Mouse (Mus musculus): ENCODE data around the gene Ralgds. TPM values are rescaled to one million over a fixed set of nuclear protein-coding genes. Genes with fewer than 3 reads are reported as not detected.

The Ralgds gene
- polyA plus RNA-seq, 1 experiment from 2014 or later: 86.3 TPM

DNA sequence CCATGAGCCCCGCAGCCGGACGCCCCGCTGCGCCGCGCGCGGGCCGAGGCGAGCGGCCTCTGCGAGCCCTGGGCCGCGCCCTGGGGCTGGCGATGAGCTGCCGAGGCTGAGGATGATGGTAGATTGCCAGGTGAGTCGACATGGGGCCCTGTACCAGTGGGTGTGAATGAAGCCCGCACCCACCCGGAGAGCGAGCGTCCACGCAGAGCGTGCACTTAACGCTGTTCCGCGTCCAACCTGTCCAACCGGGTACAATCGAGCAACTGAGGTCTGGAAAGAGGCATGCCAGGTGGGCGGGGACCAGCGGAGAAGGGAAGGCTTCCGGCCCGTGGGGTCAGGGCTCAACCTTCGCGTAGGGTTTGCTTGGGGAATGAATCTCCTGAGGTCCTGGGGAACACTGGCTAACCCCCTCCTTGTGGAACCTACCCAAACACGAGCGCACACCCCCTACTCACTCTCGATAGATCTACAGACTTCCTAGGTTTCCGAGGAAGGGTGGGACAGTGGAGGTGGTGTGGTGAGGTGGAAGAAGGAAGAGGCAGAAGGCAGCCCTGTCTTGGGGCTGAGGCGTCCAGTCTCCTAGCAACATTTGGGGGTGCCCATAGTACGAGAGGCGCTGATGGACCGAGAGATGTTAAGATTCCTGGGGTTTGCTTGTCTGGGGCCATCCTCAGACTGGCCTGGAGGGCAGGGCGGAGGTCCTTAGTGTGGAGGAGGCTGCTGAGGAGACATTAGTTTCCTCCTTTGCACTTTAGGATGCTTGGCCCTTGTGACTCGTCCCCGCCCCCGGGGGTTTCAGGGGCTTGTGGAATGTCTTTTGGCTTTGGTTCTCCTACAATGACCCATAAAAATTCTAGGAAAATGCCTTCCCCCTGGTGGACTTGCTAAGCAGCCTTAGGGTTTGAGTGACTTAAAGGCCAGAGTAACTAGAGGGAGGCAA is 776 bp downstream of the Ralgds start:
- WGBS: 5% methylated on average over 47 of the region's 47 CpGs
- H3K36me3 ChIP-seq: peaks cover 22% of the 10 kb centered on the region; the same call in 1 of the 2 replicates
- ATAC-seq (ENCODE audit: low read depth): peak; percentile 46
- peak overlapping the region; percentile 93 for H3K27ac ChIP-seq (replicated peaks)
- peaks cover 56% of the 10 kb centered on the region for H3K4me1 ChIP-seq (replicated peaks)
- H3K27me3 ChIP-seq: no peaks in the 10 kb centered on the region
- H3K9me3 ChIP-seq: no peaks in the 10 kb centered on the region
- H3K4me3 ChIP-seq: peak overlapping the region; percentile 92
- H3K4me2 ChIP-seq: peak overlapping the region; percentile 92
- peak overlapping the region; percentile 99 for H3K9ac ChIP-seq

- Histone ChIP-seq H3K9me3 (no peaks in the 10 kb centered on the region), H3K27ac (replicated peaks) (peak overlapping the region; percentile 93), H3K27me3 (no peaks in the 10 kb centered on the region), H3K4me1 (replicated peaks) (peaks cover 63% of the 10 kb centered on the region), H3K36me3 (peaks cover 22% of the 10 kb centered on the region; the same call in 1 of the 2 replicates), H3K9ac (peak overlapping the region; percentile 99), H3K4me3 (peak overlapping the region; percentile 92), H3K4me2 (peak overlapping the region; percentile 92)
- 0 out of 2 replicates have a peak, but pooled peaks have one; percentile 4 for ATAC-seq (ENCODE audit: low read depth)
- WGBS: 21% methylated on average over 5 of the region's 5 CpGs
These were observed 1.6 kb downstream of the Ralgds start for GRCm38 (mm10) chr2:28514489-28514888.

- WGBS: 39% methylated on average over 5 of the region's 5 CpGs
- Histone ChIP-seq H3K9ac (0 out of 2 replicates have a peak overlapping the region, but pooled peaks have one; percentile 1), H3K4me3 (no peak overlapping the region), H3K9me3 (no peaks in the 10 kb centered on the region), H3K36me3 (peaks cover 26% of the 10 kb centered on the region), H3K4me2 (no peak overlapping the region), H3K27ac (replicated peaks) (0 out of 2 replicates have a peak overlapping the region, but pooled peaks have one; percentile 52), H3K4me1 (replicated peaks) (peaks cover 90% of the 10 kb centered on the region), H3K27me3 (no peaks in the 10 kb centered on the region)
- ATAC-seq (ENCODE audit: low read depth): no peak
These were observed 4.4 kb downstream of the Ralgds start for GRCm38 (mm10) chr2:28517206-28517909.

DNA sequence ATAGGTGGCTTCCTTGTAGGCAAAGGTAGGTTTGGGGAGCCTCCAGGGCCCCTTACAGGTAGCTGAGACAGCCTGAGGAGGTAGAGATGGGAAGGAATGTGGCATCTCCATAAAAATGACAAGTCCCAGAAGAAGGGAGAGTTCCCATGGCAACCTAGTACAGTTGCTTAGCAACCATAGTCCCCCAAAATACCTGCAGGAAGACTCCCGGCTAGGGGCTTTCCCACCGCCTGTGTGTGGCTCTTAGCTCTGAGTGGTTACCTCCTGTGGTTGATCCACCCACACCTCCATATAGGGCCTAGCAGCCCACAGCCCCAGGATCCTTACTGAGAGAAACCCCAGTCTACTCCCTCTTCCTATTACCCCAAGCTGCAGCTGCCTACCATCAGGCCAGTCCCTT is 5.3 kb downstream of the Ralgds start:
- Histone ChIP-seq H3K4me1 (replicated peaks) (peaks cover 94% of the 10 kb centered on the region), H3K9me3 (no peaks in the 10 kb centered on the region), H3K27ac (replicated peaks) (peak overlapping the region; percentile 52; the same call in 1 of the 2 replicates), H3K4me3 (no peak overlapping the region), H3K36me3 (peaks cover 30% of the 10 kb centered on the region), H3K27me3 (no peaks in the 10 kb centered on the region), H3K4me2 (peak overlapping the region; percentile 20; the same call in 1 of the 2 replicates), H3K9ac (peak overlapping the region; percentile 1; the same call in 1 of the 2 replicates)
- no peak for ATAC-seq (ENCODE audit: low read depth)
- whole genome bisulfite sequencing: 19% methylated on average over 2 of the region's 2 CpGs

- peak overlapping the region; percentile 4 for H3K9ac ChIP-seq
- H3K36me3 ChIP-seq: peaks cover 25% of the 10 kb centered on the region
- H3K27me3 ChIP-seq: no peaks in the 10 kb centered on the region
- peaks cover 99% of the 10 kb centered on the region for H3K4me1 ChIP-seq (replicated peaks)
- H3K27ac ChIP-seq (replicated peaks): no peak overlapping the region
- no peak overlapping the region for H3K4me3 ChIP-seq
- WGBS: 72% methylated on average over 5 of the region's 5 CpGs
- no peak overlapping the region for H3K4me2 ChIP-seq
- no peak for ATAC-seq (ENCODE audit: low read depth)
- no peaks in the 10 kb centered on the region for H3K9me3 ChIP-seq
These were observed 7.7 kb downstream of the Ralgds start for GRCm38 (mm10) chr2:28520581-28520980.

DNA sequence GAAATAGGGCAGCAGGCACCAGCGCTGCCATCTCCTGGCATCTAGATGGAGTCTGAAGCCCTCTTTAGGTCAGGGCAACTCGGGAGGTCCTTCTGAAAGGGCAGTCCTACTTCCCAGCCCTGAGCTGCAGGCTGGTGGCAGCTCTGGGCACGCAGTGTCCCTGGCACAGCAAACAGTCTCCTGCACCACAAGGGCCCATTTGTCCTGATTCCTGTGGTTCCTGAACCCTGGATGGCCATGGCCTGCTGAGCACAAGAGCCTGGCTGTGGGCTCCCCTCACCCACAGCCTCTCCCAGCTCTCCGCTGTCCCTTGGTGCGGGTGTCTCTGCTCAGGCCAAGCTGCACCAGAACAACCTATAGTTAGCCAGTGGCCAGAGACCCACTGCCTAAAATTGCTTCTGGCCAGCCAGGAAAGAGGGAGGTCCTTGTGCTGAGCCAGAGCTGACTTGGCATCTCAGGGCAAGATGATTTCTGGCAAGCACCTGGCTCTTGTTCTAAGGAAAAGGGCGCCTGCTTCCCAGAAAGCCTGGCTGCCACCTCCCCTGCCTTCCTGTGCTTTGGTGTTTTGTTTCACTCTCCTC is 8.7 kb downstream of the Ralgds start:
- no peak for ATAC-seq (ENCODE audit: low read depth)
- H3K9me3 ChIP-seq: no peaks in the 10 kb centered on the region
- no peaks in the 10 kb centered on the region for H3K27me3 ChIP-seq
- H3K36me3 ChIP-seq: peaks cover 16% of the 10 kb centered on the region
- H3K27ac ChIP-seq (replicated peaks): no peak overlapping the region
- H3K4me3 ChIP-seq: no peak overlapping the region
- peak overlapping the region; percentile 50; the same call in 1 of the 2 replicates for H3K9ac ChIP-seq
- WGBS: 87% methylated on average over 6 of the region's 6 CpGs
- peaks cover 99% of the 10 kb centered on the region for H3K4me1 ChIP-seq (replicated peaks)
- no peak overlapping the region for H3K4me2 ChIP-seq

- Histone ChIP-seq H3K4me2 (no peak overlapping the region), H3K27me3 (no peaks in the 10 kb centered on the region), H3K9ac (no peak overlapping the region; the same call in 1 of the 2 replicates), H3K36me3 (peaks cover 16% of the 10 kb centered on the region), H3K9me3 (no peaks in the 10 kb centered on the region), H3K4me3 (no peak overlapping the region), H3K4me1 (replicated peaks) (peaks cover 99% of the 10 kb centered on the region), H3K27ac (replicated peaks) (no peak overlapping the region; the same call in 1 of the 2 replicates)
- no peak for ATAC-seq (ENCODE audit: low read depth)
- 92% methylated on average over 4 of the region's 4 CpGs for WGBS
These were observed 9.2 kb downstream of the Ralgds start for GRCm38 (mm10) chr2:28522166-28522565.

DNA sequence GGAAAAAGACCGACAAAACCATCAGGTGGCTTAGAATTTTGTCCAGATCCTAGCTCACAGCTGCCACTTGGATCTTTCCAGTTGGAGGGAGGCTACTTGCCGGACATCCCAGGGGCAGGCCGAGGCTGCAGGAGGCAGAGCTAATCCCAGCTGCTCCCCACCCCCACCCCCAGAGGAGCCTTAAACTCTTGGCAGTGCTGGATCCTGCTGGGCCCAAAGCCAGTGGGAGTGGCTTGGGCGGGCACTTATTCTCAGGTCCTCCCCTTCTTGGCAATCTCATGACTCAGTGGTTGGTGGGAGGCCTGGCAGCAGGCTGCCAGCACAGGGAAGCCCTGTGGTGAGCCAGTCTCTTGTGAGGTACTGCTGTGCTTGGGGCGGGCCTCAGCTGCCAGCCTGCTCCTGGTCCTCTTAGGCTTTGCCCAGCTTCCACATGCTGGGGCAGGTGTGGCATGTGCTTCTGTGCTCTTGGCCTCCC is 10.8 kb downstream of the Ralgds start:
- Histone ChIP-seq H3K27me3 (no peaks in the 10 kb centered on the region), H3K4me1 (replicated peaks) (peaks cover 99% of the 10 kb centered on the region), H3K36me3 (peaks cover 9% of the 10 kb centered on the region; the same call in 1 of the 2 replicates), H3K27ac (replicated peaks) (peak overlapping the region; percentile 81), H3K9me3 (no peaks in the 10 kb centered on the region), H3K4me2 (no peak overlapping the region), H3K4me3 (no peak overlapping the region), H3K9ac (no peak overlapping the region)
- ATAC-seq (ENCODE audit: low read depth): peak; percentile 85
- 9% methylated on average over 5 of the region's 5 CpGs for WGBS

DNA sequence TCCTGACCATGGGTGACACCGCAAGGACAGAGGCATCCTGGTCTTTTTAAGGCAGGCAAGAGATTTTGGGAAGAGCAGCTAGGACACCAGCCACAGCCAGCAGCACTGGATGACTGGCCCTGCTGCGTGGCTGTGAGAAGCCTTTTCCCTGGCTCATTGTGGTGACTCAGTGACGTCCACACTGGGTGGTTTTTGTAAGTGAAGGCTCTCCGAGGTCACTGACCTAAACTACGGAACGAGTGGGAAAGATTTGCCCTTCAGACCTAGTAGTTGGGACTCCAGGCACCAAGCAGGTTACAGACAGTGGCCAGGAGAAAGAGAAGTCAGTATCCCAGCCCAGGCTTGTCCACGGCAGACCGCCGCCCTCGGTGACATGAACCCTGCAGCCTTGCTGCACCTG is 11.5 kb downstream of the Ralgds start:
- H3K4me1 ChIP-seq (replicated peaks): peaks cover 100% of the 10 kb centered on the region
- peak overlapping the region; percentile 81 for H3K27ac ChIP-seq (replicated peaks)
- peaks cover 9% of the 10 kb centered on the region; the same call in 1 of the 2 replicates for H3K36me3 ChIP-seq
- H3K4me3 ChIP-seq: no peak overlapping the region
- no peaks in the 10 kb centered on the region for H3K9me3 ChIP-seq
- no peak overlapping the region for H3K9ac ChIP-seq
- no peaks in the 10 kb centered on the region for H3K27me3 ChIP-seq
- WGBS: 79% methylated on average over 10 of the region's 10 CpGs
- H3K4me2 ChIP-seq: no peak overlapping the region
- ATAC-seq (ENCODE audit: low read depth): no peak

- Histone ChIP-seq H3K9ac (peak overlapping the region; percentile 47), H3K4me3 (no peak overlapping the region), H3K27me3 (no peaks in the 10 kb centered on the region), H3K36me3 (peaks cover 9% of the 10 kb centered on the region; the same call in 1 of the 2 replicates), H3K4me2 (peak overlapping the region; percentile 16; the same call in 1 of the 2 replicates), H3K27ac (replicated peaks) (peak overlapping the region; percentile 81), H3K9me3 (no peaks in the 10 kb centered on the region), H3K4me1 (replicated peaks) (peaks cover 100% of the 10 kb centered on the region)
- peak; percentile 49 for ATAC-seq (ENCODE audit: low read depth)
- WGBS: 10% methylated on average over 11 of the region's 11 CpGs
These were observed 12.5 kb downstream of the Ralgds start for GRCm38 (mm10) chr2:28525219-28525942.
